Mouse (Mus musculus) CH12.LX (cell line): ENCODE measurements around the gene Tmem87a. TPM values are rescaled to one million over a fixed set of nuclear protein-coding genes. Genes with fewer than 3 reads are reported as not detected.

Experiments
- DNase-seq: peaks from one replicate; pipeline ENCODE4 v3.0.0-alpha.2; 2013; ENCODE audit errors: extremely low read depth
- H3K27ac ChIP-seq: 2 replicates; pipeline ENCODE4 v1.5.1; 2012; ENCODE audit warnings: low read depth, mild to moderate bottlenecking, control low read depth, moderate library complexity; ENCODE audit not compliant: insufficient read depth
- H3K27me3 ChIP-seq: replicated peaks from 2 replicates; pipeline ENCODE3; 2012; ENCODE audit warnings: inconsistent platforms
- H3K36me3 ChIP-seq, 2 experiments: replicated peaks in 1 of 2; 2 replicates each; pipeline versions ENCODE3 to v1.6.1; 2012; ENCODE audit warnings: inconsistent platforms in 1 of 2, low read length in 1 of 2, mild to moderate bottlenecking in 1 of 2, mixed read lengths in 1 of 2, moderate library complexity in 1 of 2; ENCODE audit not compliant: control insufficient read depth in 1 of 2, insufficient read depth in 1 of 2
- H3K4me1 ChIP-seq, 2 experiments: 2 replicates each; pipeline ENCODE4 v1.6.1; 2012; ENCODE audit warnings: inconsistent platforms in 1 of 2, moderate library complexity in 1 of 2; ENCODE audit not compliant: insufficient read depth in 2 of 2, control insufficient read depth in 1 of 2
- H3K4me2 ChIP-seq: 2 replicates; pipeline ENCODE4 v1.6.1; 2012; ENCODE audit warnings: low read depth, mild to moderate bottlenecking, control low read depth; ENCODE audit not compliant: poor library complexity, insufficient read depth, severe bottlenecking
- H3K4me3 ChIP-seq, 3 experiments: fragments of 150-350 bp in 1 of 3; sonication (generic) in 1 of 3; replicated peaks in 1 of 3; 2 replicates each; pipeline versions ENCODE3 to v1.5.1; 2011 to 2012; ENCODE audit warnings: low read depth in 2 of 3, low read length in 2 of 3, mild to moderate bottlenecking in 2 of 3, moderate library complexity in 2 of 3, control low read depth in 1 of 3, improper control_type of control experiment in 1 of 3, inconsistent platforms in 1 of 3, mixed read lengths in 1 of 3; ENCODE audit not compliant: poor library complexity in 1 of 3
- H3K79me2 ChIP-seq: replicated peaks from 2 replicates; pipeline ENCODE4 v1.6.1; 2012; ENCODE audit warnings: mild to moderate bottlenecking, moderate library complexity; ENCODE audit not compliant: control insufficient read depth, poor library complexity, insufficient read depth, severe bottlenecking; ENCODE audit errors: extremely low read depth
- H3K9ac ChIP-seq: 2 replicates; pipeline ENCODE4 v1.6.1; 2012; ENCODE audit warnings: low read depth, mild to moderate bottlenecking, control low read depth, moderate library complexity; ENCODE audit not compliant: insufficient read depth
- H3K9me3 ChIP-seq: replicated peaks from 2 replicates; pipeline ENCODE3; 2012; ENCODE audit warnings: low read length, inconsistent platforms, mixed read lengths
- BHLHE40 ChIP-seq: IDR thresholded peaks from 2 replicates; pipeline ENCODE4 v1.6.1; 2011; ENCODE audit warnings: mild to moderate bottlenecking, low read depth, low read length, improper control_type of control experiment
- CHD2 ChIP-seq: IDR thresholded peaks from 2 replicates; pipeline ENCODE4 v1.6.1; 2011; ENCODE audit warnings: low read length, improper control_type of control experiment
- E2F4 ChIP-seq: IDR thresholded peaks from 2 replicates; pipeline ENCODE4 v1.6.1; 2011; ENCODE audit warnings: low read depth, low read length, improper control_type of control experiment; ENCODE audit not compliant: insufficient replicate concordance
- ELF1 ChIP-seq: IDR thresholded peaks from 2 replicates; pipeline ENCODE4 v1.6.1; 2014; ENCODE audit warnings: low read depth, mild to moderate bottlenecking, inconsistent platforms, low read length, improper control_type of control experiment
- ETS1 ChIP-seq: conservative IDR thresholded peaks from 2 replicates; pipeline ENCODE4 v1.6.1; 2012; ENCODE audit warnings: low read depth, mild to moderate bottlenecking, inconsistent platforms, low read length, improper control_type of control experiment, moderate library complexity
- GABPA ChIP-seq: IDR thresholded peaks from 2 replicates; pipeline ENCODE4 v1.6.1; 2012; ENCODE audit warnings: low read depth, low read length, improper control_type of control experiment, inconsistent platforms; ENCODE audit not compliant: insufficient replicate concordance
- KAT2A ChIP-seq: IDR thresholded peaks from 2 replicates; pipeline ENCODE4 v1.6.1; 2012; ENCODE audit warnings: low read length, improper control_type of control experiment, inconsistent platforms; ENCODE audit not compliant: insufficient replicate concordance
- MAFK ChIP-seq: IDR thresholded peaks from 2 replicates; pipeline ENCODE4 v1.6.1; 2011; ENCODE audit warnings: low read length, improper control_type of control experiment; ENCODE audit not compliant: insufficient replicate concordance
- MAX ChIP-seq: IDR thresholded peaks from 2 replicates; pipeline ENCODE4 v1.6.1; 2011; ENCODE audit warnings: low read length, improper control_type of control experiment
- MXI1 ChIP-seq: IDR thresholded peaks from 2 replicates; pipeline ENCODE4 v1.6.1; 2011; ENCODE audit warnings: mild to moderate bottlenecking, low read depth, low read length, improper control_type of control experiment
- NRF1 ChIP-seq: IDR thresholded peaks from 2 replicates; pipeline ENCODE4 v1.6.1; 2014; ENCODE audit warnings: low read depth, mild to moderate bottlenecking, inconsistent platforms, low read length, improper control_type of control experiment, moderate library complexity
- POLR2A ChIP-seq: IDR thresholded peaks from 2 replicates; pipeline ENCODE4 v1.6.1; 2011; ENCODE audit warnings: low read depth, mild to moderate bottlenecking, improper control_type of control experiment, low read length
- RAD21 ChIP-seq: IDR thresholded peaks from 2 replicates; pipeline ENCODE4 v1.6.1; 2011; ENCODE audit warnings: low read depth, mild to moderate bottlenecking, low read length, improper control_type of control experiment, moderate library complexity
- RCOR1 ChIP-seq: conservative IDR thresholded peaks from 2 replicates; pipeline ENCODE4 v1.6.1; 2012; ENCODE audit warnings: low read depth, mild to moderate bottlenecking, inconsistent platforms, low read length, improper control_type of control experiment
- SIN3A ChIP-seq: IDR thresholded peaks from 2 replicates; pipeline ENCODE4 v1.6.1; 2012; ENCODE audit warnings: low read length, improper control_type of control experiment, inconsistent platforms
- SMC3 ChIP-seq: IDR thresholded peaks from 2 replicates; pipeline ENCODE4 v1.6.1; 2011; ENCODE audit warnings: low read depth, low read length, improper control_type of control experiment
- UBTF ChIP-seq: IDR thresholded peaks from 2 replicates; pipeline ENCODE4 v1.6.1; 2012; ENCODE audit warnings: low read depth, mild to moderate bottlenecking, inconsistent platforms, low read length, improper control_type of control experiment, moderate library complexity
- USF2 ChIP-seq: conservative IDR thresholded peaks from 2 replicates; pipeline ENCODE4 v1.6.1; 2011; ENCODE audit warnings: low read depth, low read length, improper control_type of control experiment
- ZC3H11A ChIP-seq: IDR thresholded peaks from 2 replicates; pipeline ENCODE4 v1.6.1; 2012; ENCODE audit warnings: low read depth, mild to moderate bottlenecking, inconsistent platforms, low read length, improper control_type of control experiment
- ZKSCAN1 ChIP-seq: IDR thresholded peaks from 2 replicates; pipeline ENCODE4 v1.6.1; 2012; ENCODE audit warnings: low read depth, inconsistent platforms, low read length, improper control_type of control experiment, borderline replicate concordance
- ZMIZ1 ChIP-seq: IDR thresholded peaks from 2 replicates; pipeline ENCODE4 v1.6.1; 2012; ENCODE audit warnings: low read depth, mild to moderate bottlenecking, inconsistent platforms, low read length, improper control_type of control experiment
- ZNF384 ChIP-seq: IDR thresholded peaks from 2 replicates; pipeline ENCODE4 v1.6.1; 2012; ENCODE audit warnings: low read depth, low read length, improper control_type of control experiment, inconsistent platforms
- dilution Hi-C: fragments of 300-500 bp; cut with MboI; formaldehyde crosslinking; loops from 2 replicates; pipeline ENCODE4 v1.14.3; 2020; ENCODE audit warnings: low sequenced_read_pairs; ENCODE audit not compliant: extremely low pct_unique_long_range_greater_than_20kb, extremely low pct_ligation_motif_present
- in situ Hi-C: fragments of 300-500 bp; cut with MboI; formaldehyde crosslinking; loops from 3 replicates; pipeline ENCODE4 v1.14.3; 2019; ENCODE audit warnings: low sequenced_read_pairs, low pct_ligation_motif_present, low pct_unique_long_range_greater_than_20kb, mixed read lengths
- polyA plus RNA-seq: library from polyadenylated mRNA; unstranded; fragments of >175 nt; gene quantifications from 2 replicates; pipeline ENCODE4 v1.2.1, GENCODE M21; 2012; ENCODE audit warnings: low read depth; ENCODE audit not compliant: insufficient read length
- total RNA-seq, 2 experiments: library from RNA; depleted of rRNA; stranded (reverse); fragments of 300-350 nt in 1 of 2; fragments of >200 nt in 1 of 2; gene quantifications; 2 replicates each; pipeline ENCODE4 v1.2.3; 2012 to 2014

Tmem87a gene
- total and polyA plus RNA-seq, 3 experiments = 26.0 to 43.5 (median 30.5) TPM

DNA sequence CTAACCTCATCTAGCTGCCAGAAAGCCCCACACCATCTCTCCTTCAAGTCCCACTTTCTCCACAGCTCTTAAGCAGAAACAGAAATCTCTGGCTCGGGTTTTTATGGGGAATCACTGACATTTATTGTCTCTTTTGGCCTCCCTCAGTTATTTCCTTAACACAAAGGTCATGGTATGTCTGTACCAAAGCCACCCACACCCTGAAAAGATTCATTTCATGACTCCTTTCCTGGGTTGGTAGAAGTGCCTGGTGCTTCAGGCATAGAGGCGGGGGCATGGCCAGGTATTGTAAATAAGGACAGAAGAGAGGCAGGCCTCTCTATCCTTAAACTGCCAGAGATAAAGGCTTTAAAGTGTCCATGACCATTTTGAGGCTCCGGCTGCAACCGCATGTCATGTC, 89.4 kb downstream of the Tmem87a start:
- Histone ChIP-seq H3K9ac (no peak overlapping the region), H3K27me3 (no peaks in the 10 kb centered on the region), H3K9me3 (no peaks in the 10 kb centered on the region), H3K4me2 (no peak overlapping the region), H3K79me2 (no peaks in the 10 kb centered on the region), H3K4me1 (peaks cover 0 to 6% of the 10 kb centered on the region in 2 experiments; a peak in 1 of 4 replicates), H3K27ac (no peak overlapping the region), H3K36me3 (peaks cover 31 to 44% of the 10 kb centered on the region in 2 experiments), H3K4me3 (no peak overlapping the region)
- in situ Hi-C loops (no loop called here), dilution Hi-C loops (no loop called here)
- DNase-seq = no peak
- no peak for TF ChIP-seq BHLHE40
- no peak for TF ChIP-seq MXI1
- TF ChIP-seq RAD21 = no peak
- no peak for TF ChIP-seq ELF1
- no peak for TF ChIP-seq UBTF
- no peak for TF ChIP-seq ETS1
- TF ChIP-seq KAT2A = no peak
- TF ChIP-seq MAFK = no peak
- no peak for TF ChIP-seq NRF1
- TF ChIP-seq ZKSCAN1 = no peak
- TF ChIP-seq E2F4 = no peak

DNA sequence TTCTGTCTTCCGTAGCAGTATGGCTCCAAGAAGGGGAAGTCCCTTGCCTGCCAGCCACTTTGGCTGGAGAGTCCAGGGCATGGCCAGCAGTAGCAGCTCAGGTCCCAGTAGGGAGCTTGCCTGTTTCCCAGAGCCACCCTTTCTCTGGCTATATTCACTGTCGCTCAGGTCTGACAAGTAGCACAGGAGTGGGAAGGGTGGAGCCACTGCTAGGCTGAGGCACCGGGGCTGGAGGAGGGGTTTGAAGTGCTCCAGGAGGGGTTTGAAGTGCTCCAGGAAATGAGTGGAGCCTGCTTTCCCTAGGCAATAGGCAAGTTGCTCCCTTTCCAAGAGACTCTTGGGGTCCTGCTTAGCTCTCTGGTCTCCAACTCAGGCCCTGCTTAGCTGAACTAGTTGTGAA, 89.9 kb downstream of the Tmem87a start, which contains the start of gene Pla2g4f:
TSS of gene Pla2g4f (minus strand) at position 190 of the 400 bp plus-strand sequence.
- dilution Hi-C loops = no loop called here
- H3K4me3 ChIP-seq = no peak within 1 kb of the TSS
- no peaks in the 10 kb centered on the region for H3K27me3 ChIP-seq
- H3K4me2 ChIP-seq = no peak within 1 kb of the TSS
- no peak within 1 kb of the TSS for H3K27ac ChIP-seq
- H3K4me1 ChIP-seq = peaks cover 0 to 6% of the 10 kb centered on the region in 2 experiments; a peak in 1 of 4 replicates
- H3K36me3 ChIP-seq = peaks cover 26 to 39% of the 10 kb centered on the region in 2 experiments
- no peaks in the 10 kb centered on the region for H3K79me2 ChIP-seq
- no peaks in the 10 kb centered on the region for H3K9me3 ChIP-seq
- TF ChIP-seq USF2 = no peak
- no peak for TF ChIP-seq RAD21
- TF ChIP-seq SIN3A = no peak
- TF ChIP-seq RCOR1 = no peak
- TF ChIP-seq GABPA = no peak
- TF ChIP-seq CHD2 = no peak
- TF ChIP-seq MAX = no peak
- TF ChIP-seq E2F4 = no peak
- no peak for TF ChIP-seq POLR2A
- TF ChIP-seq ZNF384 = no peak
- TF ChIP-seq ZMIZ1 = no peak
- TF ChIP-seq KAT2A = no peak
- TF ChIP-seq SMC3 = no peak
- TF ChIP-seq ZC3H11A = no peak
- TF ChIP-seq ELF1 = no peak
- TF ChIP-seq, all 38 proteins: peak for 0
- H3K9ac ChIP-seq = no peak within 1 kb of the TSS
- in situ Hi-C loops = no loop called here
- DNase-seq = no peak
